Mouse (Mus musculus) large intestine, adult 2 months (tissue): ENCODE measurements at regions not wholly inside any gene's neighbourhood (a gene's known extent, or its start where the extent isn't known, plus 50 kb on each side); places are given as distances from the start of the nearest gene placed in this dataset.

ENCODE experiments used
- DNase-seq: peaks from one replicate; pipeline ENCODE4 v3.0.0-alpha.2; 2012; ENCODE audit warnings: low read depth, low spot score
- WGBS: fragments of 180-500 bp; shearing (Covaris S2); methylation state at CpG from one replicate; pipeline ENCODE4 v1.1.7; 2018; 5-methylcytosine and 5-hydroxymethylcytosine counted together

GRCm38 (mm10) chr10:60943074-60943473 is 111.7 kb upstream of the Unc5b start:
- 60% methylated on average over 6 of the region's 6 CpGs for WGBS
- no peak for DNase-seq

- WGBS: 79% methylated on average over 10 of the region's 10 CpGs
- DNase-seq: no peak
Observed at GRCm38 (mm10) chr10:60938749-60939148, 107.4 kb upstream of the Unc5b start.

- DNase-seq: no peak
- WGBS: 62% methylated on average over 7 of the region's 7 CpGs
Observed at GRCm38 (mm10) chr10:60937517-60937866, 106.1 kb upstream of the Unc5b start.

DNA sequence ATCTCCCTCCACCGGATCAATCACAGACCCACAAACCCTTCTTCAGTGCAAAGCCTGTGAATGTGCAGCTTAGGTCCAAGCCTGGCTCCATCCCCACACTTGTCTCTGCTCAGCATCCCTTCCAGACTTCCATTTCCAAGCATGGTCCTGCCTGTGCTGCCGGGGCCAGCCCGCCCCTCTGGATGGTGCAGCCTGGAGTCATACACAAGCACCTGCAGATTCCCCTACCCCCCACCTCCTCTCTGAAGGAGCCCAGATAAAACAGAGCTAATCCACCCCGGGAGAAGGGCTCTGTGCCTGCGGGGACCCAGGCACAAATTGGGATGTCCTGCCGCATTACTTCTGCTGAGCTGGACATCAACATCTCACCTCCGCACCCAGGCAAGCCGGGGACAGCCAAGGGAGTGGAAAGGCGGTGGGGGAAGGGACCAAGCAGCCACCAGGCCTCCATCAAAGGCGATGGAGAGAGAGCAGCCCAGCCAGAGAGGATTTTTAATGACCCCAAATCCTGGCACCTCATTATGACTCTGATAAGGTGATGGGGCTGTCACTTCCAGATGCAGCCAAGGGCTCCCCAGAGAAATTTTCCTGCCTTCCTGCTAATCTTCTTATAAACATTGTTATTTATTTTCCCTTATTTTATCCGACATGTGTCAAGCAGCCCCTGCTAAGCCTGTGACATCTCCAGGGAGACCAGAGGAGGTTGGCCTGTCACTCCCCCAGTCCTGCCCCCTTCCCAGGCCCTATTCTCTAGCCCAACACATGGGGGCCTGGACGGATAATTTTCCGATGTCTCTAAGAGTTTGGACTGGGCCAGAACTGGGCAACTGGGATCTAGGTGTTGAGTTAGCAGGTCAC is 105.5 kb upstream of the Unc5b start:
- DNase-seq: no peak
- 46% methylated on average over 13 of the region's 13 CpGs for WGBS

- DNase-seq: peak; percentile 35
- 59% methylated on average over 13 of the region's 13 CpGs for WGBS
Observed at GRCm38 (mm10) chr10:60934297-60935286, 103.2 kb upstream of the Unc5b start.

DNA sequence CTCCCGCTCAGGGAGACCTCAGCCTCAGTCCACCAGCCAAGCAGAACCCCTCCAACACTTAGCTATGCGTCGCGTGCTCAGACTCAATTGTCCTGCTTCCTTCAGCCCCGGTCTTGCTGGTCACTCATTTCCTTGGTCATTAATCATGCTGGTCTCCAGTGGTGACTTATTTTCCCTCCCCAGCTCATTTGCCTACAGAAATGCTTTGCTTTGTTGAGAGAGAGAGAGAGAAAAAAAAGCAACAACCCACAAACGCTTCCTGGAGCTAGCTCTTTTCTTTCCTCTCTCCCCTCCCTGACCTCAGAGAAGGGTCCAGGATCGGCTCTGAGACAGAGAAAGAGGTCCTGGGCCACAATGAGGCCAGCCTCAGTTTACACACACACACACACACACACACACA is 102.5 kb upstream of the Unc5b start:
- DNase-seq: no peak
- 28% methylated on average over 7 of the region's 7 CpGs for WGBS

DNA sequence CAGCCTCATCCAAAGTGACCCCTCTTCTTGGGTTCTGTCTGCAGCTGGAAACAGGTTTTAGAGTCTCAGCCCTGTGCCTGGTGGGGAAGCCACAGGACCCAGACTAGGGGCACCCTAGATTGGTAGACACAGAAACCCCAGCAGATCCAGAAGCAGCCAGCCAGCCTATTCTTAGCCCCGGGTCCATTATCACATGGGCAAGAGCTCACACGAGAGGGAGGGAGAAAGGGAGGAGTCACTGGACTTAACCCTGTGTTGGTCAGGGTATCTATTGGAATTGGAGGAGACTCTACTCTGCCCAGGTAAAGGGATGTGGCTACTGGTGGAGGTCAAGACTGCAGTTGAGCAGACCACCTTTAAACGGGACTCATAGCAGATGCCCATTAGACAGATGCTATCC is 101.5 kb upstream of the Unc5b start:
- no peak for DNase-seq
- 29% methylated on average over 3 of the region's 3 CpGs for WGBS

GRCm38 (mm10) chr10:60931891-60932378 is 100.6 kb upstream of the Unc5b start:
- WGBS: 42% methylated on average over 22 of the region's 22 CpGs
- no peak for DNase-seq

- no peak for DNase-seq
- 50% methylated on average over 7 of the region's 7 CpGs for WGBS
Observed at GRCm38 (mm10) chr10:60928646-60929045, 97.3 kb upstream of the Unc5b start.

- no peak for DNase-seq
- 64% methylated on average over 8 of the region's 8 CpGs for WGBS
Observed at GRCm38 (mm10) chr10:60928164-60928563, 96.8 kb upstream of the Unc5b start.

GRCm38 (mm10) chr10:60926632-60927031 is 95.3 kb upstream of the Unc5b start:
- WGBS: 69% methylated on average over 12 of the region's 12 CpGs
- no peak for DNase-seq

DNA sequence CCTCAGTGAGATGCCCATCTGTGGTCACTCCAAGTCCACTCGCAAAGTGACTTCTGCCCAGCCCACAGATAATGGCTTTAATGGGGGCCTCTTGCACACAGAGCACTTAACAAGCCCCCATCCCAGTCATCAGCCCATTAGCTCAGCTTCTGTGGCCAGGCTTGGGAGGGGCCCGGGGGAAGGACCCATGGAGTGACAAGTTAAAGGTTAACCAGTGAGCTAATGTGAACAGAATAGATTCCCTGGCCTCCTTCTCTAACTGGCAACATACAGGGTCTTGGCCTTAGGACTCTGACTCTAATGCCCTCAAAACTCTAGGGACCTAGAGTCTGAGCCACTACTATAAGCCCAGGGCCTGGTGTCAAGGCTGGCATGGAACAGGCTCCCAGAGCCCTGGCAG is 94.3 kb upstream of the Unc5b start:
- 24% methylated on average over 2 of the region's 2 CpGs for WGBS

DNA sequence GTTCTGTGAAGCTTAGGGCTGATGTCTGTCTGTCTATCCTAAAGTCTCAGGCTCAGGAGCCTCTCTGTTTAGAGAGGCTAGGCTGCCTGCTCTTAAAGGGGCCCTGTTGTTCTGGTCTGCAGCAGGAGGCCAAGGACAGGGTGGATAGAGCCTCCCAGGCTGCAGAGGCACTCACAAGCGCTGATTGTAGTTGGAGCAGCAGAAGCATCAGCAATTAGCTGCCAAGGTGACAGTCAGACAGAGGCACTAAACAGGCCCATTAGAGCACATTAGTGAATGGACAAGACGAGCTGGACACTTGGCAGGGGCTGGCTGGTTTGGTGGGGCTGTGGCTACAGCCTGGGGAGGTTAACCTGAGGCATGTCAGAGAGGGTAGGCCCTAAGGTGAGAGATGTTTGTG is 93.8 kb upstream of the Unc5b start:
- WGBS: 26% methylated on average over 2 of the region's 2 CpGs

More for the DNA sequence above, 94.3 kb upstream of the Unc5b start:
- no peak for DNase-seq

DNA sequence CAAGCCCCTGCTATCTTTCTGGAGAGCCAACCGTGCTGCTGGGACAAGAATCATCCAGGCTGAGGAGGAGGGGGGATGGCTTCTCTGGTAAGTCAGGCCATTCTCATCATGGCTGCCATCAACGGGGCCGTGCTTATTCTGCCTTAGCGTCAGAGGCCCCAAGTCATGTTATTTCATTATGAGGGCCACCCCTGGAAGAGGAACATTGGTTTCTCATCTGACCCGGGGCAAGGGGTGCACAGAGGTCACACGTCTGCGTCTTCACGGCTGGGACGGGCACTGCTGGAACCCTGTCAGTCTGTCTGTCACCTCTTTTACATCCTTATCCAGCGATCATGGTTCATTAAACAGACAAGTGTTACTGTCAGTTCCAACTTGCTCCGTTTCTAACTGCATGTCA is 92.4 kb upstream of the Unc5b start:
- 77% methylated on average over 11 of the region's 11 CpGs for WGBS
- DNase-seq: no peak

More for the DNA sequence above, 93.8 kb upstream of the Unc5b start:
- DNase-seq: no peak

DNA sequence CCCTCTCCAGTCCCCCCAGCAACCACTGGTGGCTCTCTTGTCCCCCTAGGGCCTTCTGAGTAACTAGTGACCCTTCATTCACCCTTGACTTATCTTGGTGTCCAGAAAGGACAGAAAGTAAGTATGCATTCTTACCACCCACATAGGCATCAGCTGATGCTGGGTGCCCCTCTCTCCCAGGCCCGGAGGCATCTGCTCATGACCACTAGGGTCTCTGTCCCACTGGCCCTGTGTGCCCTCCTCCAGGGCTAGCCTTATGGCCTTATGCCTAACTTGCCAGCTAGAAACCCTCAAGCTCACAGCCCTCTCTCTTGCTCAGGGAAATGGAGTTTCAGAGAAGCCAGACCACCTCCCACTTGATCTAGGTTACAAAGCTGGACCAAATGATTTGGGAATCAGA is 89.2 kb upstream of the Unc5b start:
- 100% methylated on average over 1 of the region's 1 CpGs for WGBS

GRCm38 (mm10) chr10:60918020-60918419 is 86.6 kb upstream of the Unc5b start:
- no peak for DNase-seq
- 29% methylated on average over 8 of the region's 8 CpGs for WGBS

More for the DNA sequence above, 89.2 kb upstream of the Unc5b start:
- no peak for DNase-seq

DNA sequence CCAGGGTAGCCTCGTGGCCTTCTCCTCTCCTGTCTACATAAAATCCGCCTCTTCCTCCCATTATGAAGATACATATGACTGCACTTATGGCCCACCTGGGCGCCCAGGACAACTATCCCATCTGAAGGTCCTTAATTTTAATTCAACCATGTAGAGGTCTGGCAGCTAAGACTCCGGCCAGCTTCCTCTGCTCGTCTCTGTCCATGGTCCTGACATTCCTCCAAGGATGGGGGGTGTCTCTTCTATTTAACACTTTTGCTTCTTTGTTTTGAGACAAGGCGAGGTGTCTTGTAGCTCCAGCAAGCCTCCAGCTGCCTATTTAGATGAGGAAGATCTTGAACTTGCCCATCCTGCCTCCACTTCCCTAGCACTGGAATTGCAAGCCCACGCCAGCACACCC is 83.0 kb upstream of the Unc5b start:
- DNase-seq: no peak
- WGBS: 29% methylated on average over 7 of the region's 7 CpGs

- no peak for DNase-seq
- WGBS: 89% methylated on average over 11 of the region's 11 CpGs
Observed at GRCm38 (mm10) chr10:60913456-60913900, 82.1 kb upstream of the Unc5b start.

DNA sequence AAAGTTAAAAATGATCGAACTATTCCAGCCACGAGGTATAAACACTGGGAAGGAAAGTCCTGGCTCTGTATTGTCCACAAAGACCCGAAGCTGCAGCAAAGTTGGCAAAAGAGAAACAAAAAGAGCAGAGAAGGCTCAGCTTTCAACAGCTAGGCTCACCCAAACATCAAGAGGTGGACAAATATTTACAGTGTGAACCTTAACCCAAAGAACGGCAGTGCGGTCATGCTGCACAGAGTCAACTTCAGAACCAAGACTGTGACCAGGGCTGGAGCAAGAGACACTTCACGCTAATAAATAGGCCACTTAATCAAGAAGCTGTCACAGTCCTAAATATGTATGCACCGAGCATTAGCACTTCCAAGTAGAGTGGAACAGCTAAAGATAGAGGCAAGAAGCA is 73.0 kb upstream of the Unc5b start:
- 30% methylated on average over 7 of the region's 7 CpGs for WGBS
- no peak for DNase-seq

DNA sequence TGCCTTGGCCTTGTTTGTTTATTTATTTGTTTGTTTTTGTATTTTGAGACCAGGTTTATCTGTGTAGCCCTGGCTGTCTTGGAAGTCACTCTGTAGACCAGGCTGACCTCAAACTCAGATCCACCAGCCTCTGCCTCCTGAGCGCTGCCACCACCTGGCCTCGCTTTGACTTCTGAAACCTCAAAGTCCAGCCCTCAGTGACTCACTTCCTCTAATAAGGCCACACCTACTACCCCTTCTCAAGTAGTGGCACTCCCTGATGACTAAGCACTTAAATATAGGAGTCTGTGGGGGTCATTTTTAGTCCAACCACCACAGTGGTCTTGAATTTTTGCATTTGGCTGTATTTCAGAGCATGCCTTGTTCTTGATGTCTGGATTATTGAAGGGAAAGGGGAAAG is 69.6 kb upstream of the Unc5b start:
- no peak for DNase-seq
- WGBS: 72% methylated on average over 2 of the region's 2 CpGs
